Mouse (Mus musculus) midbrain, embryonic 16.5 days (tissue): Measurements from ENCODE around the gene Carmil2. TPM values are rescaled to one million over a fixed set of nuclear protein-coding genes. Genes with fewer than 3 reads are reported as not detected.

Experiments
- ATAC-seq: fragments of 200-750 bp; cut with Nextera tagmentation; 2 replicates; pipeline ENCODE4 v1.8.0; 2017; ENCODE audit warnings: moderate TSS enrichment
- H3K27ac ChIP-seq: fragments of 300-500 bp; sonication (generic); 2 replicates; pipeline ENCODE4 v1.5.1; 2014; ENCODE audit warnings: mild to moderate bottlenecking, low read length, mixed read lengths
- H3K27me3 ChIP-seq: fragments of 300-500 bp; sonication (generic); 2 replicates; pipeline ENCODE4 v1.6.1; 2014; ENCODE audit warnings: low read depth, low read length, mixed read lengths; ENCODE audit not compliant: control insufficient read depth, insufficient read depth
- H3K36me3 ChIP-seq: fragments of 300-500 bp; sonication (generic); 2 replicates; pipeline ENCODE4 v1.6.1; 2014; ENCODE audit warnings: mild to moderate bottlenecking, low read length, moderate library complexity, mixed read lengths; ENCODE audit not compliant: control insufficient read depth, insufficient read depth
- H3K4me1 ChIP-seq: fragments of 300-500 bp; sonication (generic); 2 replicates; pipeline ENCODE4 v1.6.1; 2014; ENCODE audit warnings: mild to moderate bottlenecking, low read length, mixed read lengths; ENCODE audit not compliant: control insufficient read depth, insufficient read depth
- H3K4me2 ChIP-seq: fragments of 300-500 bp; sonication (generic); 2 replicates; pipeline ENCODE4 v1.6.1; 2014; ENCODE audit warnings: mild to moderate bottlenecking, low read length, mixed read lengths
- H3K4me3 ChIP-seq: fragments of 300-500 bp; sonication (generic); 2 replicates; pipeline ENCODE4 v1.5.1; 2014; ENCODE audit warnings: low read depth, mild to moderate bottlenecking, low read length, moderate library complexity, mixed read lengths
- H3K9ac ChIP-seq: fragments of 300-500 bp; sonication (generic); 2 replicates; pipeline ENCODE4 v1.6.1; 2014; ENCODE audit warnings: low read depth, low read length, mixed read lengths
- H3K9me3 ChIP-seq: fragments of 300-500 bp; sonication (generic); replicated peaks from 2 replicates; pipeline ENCODE4 v1.6.1; 2014; ENCODE audit warnings: mild to moderate bottlenecking, low read length, mixed read lengths; ENCODE audit not compliant: control insufficient read depth, poor library complexity, severe bottlenecking
- WGBS: fragments of 180-500 bp; shearing (Covaris S2); extraction: QIAGEN DNeasy Blood & Tissue Kit; methylation state at CpG from one replicate; pipeline ENCODE4 v1.1.7; 2014; 5-methylcytosine and 5-hydroxymethylcytosine counted together
- polyA plus RNA-seq: library from polyadenylated mRNA; unstranded; fragments of >200 nt; fragmentation: Nextera tagmentation; extraction: Ambion mirVana; gene quantifications from 2 replicates; pipeline ENCODE4 v1.2.1, GENCODE M21; 2015

Gene Carmil2
- polyA plus RNA-seq, 1 experiment from 2014 or later = 23.0 TPM

GRCm38 (mm10) chr8:105732186-105732585 lies 46.1 kb downstream of the Carmil2 start:
- ATAC-seq = no peak
- WGBS = 95% methylated on average over 5 of the region's 5 CpGs
- H3K9ac ChIP-seq = no peak overlapping the region
- no peak overlapping the region for H3K27ac ChIP-seq
- no peak overlapping the region for H3K4me3 ChIP-seq
- peaks cover 11% of the 10 kb centered on the region for H3K36me3 ChIP-seq
- no peak overlapping the region for H3K4me2 ChIP-seq
- no peaks in the 10 kb centered on the region for H3K4me1 ChIP-seq
- no peaks in the 10 kb centered on the region for H3K9me3 ChIP-seq
- no peaks in the 10 kb centered on the region for H3K27me3 ChIP-seq

DNA sequence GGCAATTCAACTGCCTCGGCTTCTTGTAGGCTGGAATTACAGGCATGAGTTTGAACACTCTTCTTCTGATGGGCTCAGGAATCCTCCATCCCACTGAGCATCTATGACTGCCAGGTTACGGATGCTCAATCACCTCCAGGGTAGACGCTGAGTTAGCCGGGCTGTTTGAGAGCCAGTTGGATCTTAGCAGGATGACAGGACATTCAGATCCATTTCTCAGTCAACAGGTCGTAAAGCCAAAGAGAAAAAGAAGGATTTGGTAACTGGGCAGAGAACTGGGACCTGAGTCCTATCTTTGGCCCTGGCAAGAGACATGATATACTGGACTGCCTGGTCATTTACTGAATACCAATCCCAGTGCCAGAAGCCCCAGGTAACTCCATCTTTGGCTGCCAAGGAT lies 53.1 kb downstream of the Carmil2 start:
- WGBS = 96% methylated on average over 5 of the region's 5 CpGs
- Histone ChIP-seq H3K36me3 (no peaks in the 10 kb centered on the region), H3K9me3 (no peaks in the 10 kb centered on the region), H3K4me1 (no peaks in the 10 kb centered on the region), H3K27me3 (no peaks in the 10 kb centered on the region), H3K27ac (no peak overlapping the region), H3K9ac (no peak overlapping the region), H3K4me2 (no peak overlapping the region), H3K4me3 (no peak overlapping the region)
- no peak for ATAC-seq

GRCm38 (mm10) chr8:105743301-105743700 lies 57.2 kb downstream of the Carmil2 start:
- Histone ChIP-seq H3K36me3 (no peaks in the 10 kb centered on the region), H3K4me2 (no peak overlapping the region), H3K4me3 (no peak overlapping the region), H3K27ac (no peak overlapping the region), H3K9ac (no peak overlapping the region), H3K9me3 (no peaks in the 10 kb centered on the region), H3K4me1 (0 out of 2 replicates have a peak, but pooled peaks cover 3% of the 10 kb centered on the region), H3K27me3 (no peaks in the 10 kb centered on the region)
- WGBS = 92% methylated on average over 4 of the region's 4 CpGs
- ATAC-seq = no peak

Other genes starting within 250 kb of the Carmil2 start
- 153 and 159 TPM in 2 replicates for gene Tppp3, start 214.7 kb upstream of the Carmil2 start, polyA plus RNA-seq
- gene Zdhhc1, start 189.4 kb upstream of the Carmil2 start, polyA plus RNA-seq = 33.6 and 38.4 TPM in 2 replicates
- 2.7 and 3.6 TPM in 2 replicates for gene Hsd11b2, start 167.5 kb upstream of the Carmil2 start, polyA plus RNA-seq
- gene Atp6v0d1, start 120.2 kb upstream of the Carmil2 start, polyA plus RNA-seq = 226 and 244 TPM in 2 replicates
- 33.8 and 35.2 TPM in 2 replicates for gene Ripor1, start 81.0 kb upstream of the Carmil2 start, polyA plus RNA-seq
- 93.8 and 100 TPM in 2 replicates for gene Ctcf, start 49.7 kb upstream of the Carmil2 start, polyA plus RNA-seq
- 1.4 TPM in 2 replicates for gene Agrp, start 48.9 kb upstream of the Carmil2 start, polyA plus RNA-seq
- gene Acd, start 14.8 kb downstream of the Carmil2 start, polyA plus RNA-seq = 95.6 and 97.6 TPM in 2 replicates
- 50.2 and 57.9 TPM in 2 replicates for gene Pard6a, start 14.9 kb downstream of the Carmil2 start, polyA plus RNA-seq
- gene 4933405L10Rik, start 21.4 kb downstream of the Carmil2 start, polyA plus RNA-seq = 0.28 and 0.45 TPM in 2 replicates
- 14.9 and 16.5 TPM in 2 replicates for gene Enkd1, start 21.9 kb downstream of the Carmil2 start, polyA plus RNA-seq
- gene Gfod2, start 72.4 kb downstream of the Carmil2 start, polyA plus RNA-seq = 94.0 and 95.6 TPM in 2 replicates
- gene Ranbp10, start 141.1 kb downstream of the Carmil2 start, polyA plus RNA-seq = 9.6 and 12.6 TPM in 2 replicates
- 0.77 and 0.93 TPM in 2 replicates for gene Tsnaxip1, start 141.5 kb downstream of the Carmil2 start, polyA plus RNA-seq
- 45.9 and 59.5 TPM in 2 replicates for gene Cenpt, start 167.0 kb downstream of the Carmil2 start, polyA plus RNA-seq
- 50.6 and 53.4 TPM in 2 replicates for gene Thap11, start 168.9 kb downstream of the Carmil2 start, polyA plus RNA-seq
- 146 and 153 TPM in 2 replicates for gene Nutf2, start 174.3 kb downstream of the Carmil2 start, polyA plus RNA-seq
- gene Edc4, start 194.6 kb downstream of the Carmil2 start, polyA plus RNA-seq = 55.5 and 56.9 TPM in 2 replicates
- 0.53 TPM in 1 of 2 replicates, not detected in the other for gene Nrn1l, start 207.3 kb downstream of the Carmil2 start, polyA plus RNA-seq
- gene Pskh1, start 214.2 kb downstream of the Carmil2 start, polyA plus RNA-seq = 10.6 and 10.8 TPM in 2 replicates
- gene Ctrl, start 247.6 kb downstream of the Carmil2 start, polyA plus RNA-seq = 4.5 and 4.9 TPM in 2 replicates